Mouse (Mus musculus) liver, embryonic 16.5 days (tissue): Measurements from ENCODE around the gene Myo1h. TPM values are rescaled to one million over a fixed set of nuclear protein-coding genes. Genes with fewer than 3 reads are reported as not detected.
A peak's percentile ranks its signal among the peaks of the same experiment; 100 is the strongest.

ENCODE experiments used
- ATAC-seq: fragments of 200-750 bp; cut with Nextera tagmentation; 2 replicates; pipeline ENCODE4 v1.8.0; 2017; ENCODE audit warnings: low read depth, mild to moderate bottlenecking, moderate number of reproducible peaks, moderate library complexity
- H3K27ac ChIP-seq: fragments of 300-500 bp; sonication (generic); 2 replicates; pipeline ENCODE4 v1.5.1; 2014; ENCODE audit warnings: mild to moderate bottlenecking, low read length
- H3K27me3 ChIP-seq: fragments of 300-500 bp; sonication (generic); 2 replicates; pipeline ENCODE4 v1.6.1; 2014; ENCODE audit warnings: low read depth, low read length, mixed read lengths; ENCODE audit not compliant: control insufficient read depth, insufficient read depth
- H3K36me3 ChIP-seq: fragments of 300-500 bp; sonication (generic); 2 replicates; pipeline ENCODE4 v1.6.1; 2014; ENCODE audit warnings: mild to moderate bottlenecking; ENCODE audit not compliant: control insufficient read depth, insufficient read depth
- H3K4me1 ChIP-seq: fragments of 300-500 bp; sonication (generic); 2 replicates; pipeline ENCODE4 v1.6.1; 2014; ENCODE audit warnings: low read depth, low read length, mixed read lengths; ENCODE audit not compliant: control insufficient read depth
- H3K4me2 ChIP-seq: fragments of 300-500 bp; sonication (generic); 2 replicates; pipeline ENCODE4 v1.6.1; 2014; ENCODE audit warnings: low read depth, low read length, mixed read lengths
- H3K4me3 ChIP-seq: fragments of 300-500 bp; sonication (generic); 2 replicates; pipeline ENCODE4 v1.5.1; 2014; ENCODE audit warnings: low read depth, mild to moderate bottlenecking, low read length
- H3K9ac ChIP-seq: fragments of 300-500 bp; sonication (generic); 2 replicates; pipeline ENCODE4 v1.6.1; 2014; ENCODE audit warnings: low read depth, low read length
- H3K9me3 ChIP-seq: fragments of 300-500 bp; sonication (generic); replicated peaks from 2 replicates; pipeline ENCODE4 v1.6.1; 2016; ENCODE audit warnings: low read length; ENCODE audit not compliant: control insufficient read depth
- WGBS: fragments of 180-500 bp; shearing (Covaris S2); extraction: QIAGEN DNeasy Blood & Tissue Kit; methylation state at CpG from one replicate; pipeline ENCODE4 v1.1.7; 2014; ENCODE audit not compliant: insufficient replicate concordance; 5-methylcytosine and 5-hydroxymethylcytosine counted together
- polyA plus RNA-seq: library from polyadenylated mRNA; unstranded; fragments of >200 nt; fragmentation: Nextera tagmentation; extraction: Ambion mirVana; gene quantifications from 2 replicates; pipeline ENCODE4 v1.2.1, GENCODE M21; 2015

Gene Myo1h
- polyA plus RNA-seq, 1 experiment from 2014 or later = 0.98 TPM

DNA sequence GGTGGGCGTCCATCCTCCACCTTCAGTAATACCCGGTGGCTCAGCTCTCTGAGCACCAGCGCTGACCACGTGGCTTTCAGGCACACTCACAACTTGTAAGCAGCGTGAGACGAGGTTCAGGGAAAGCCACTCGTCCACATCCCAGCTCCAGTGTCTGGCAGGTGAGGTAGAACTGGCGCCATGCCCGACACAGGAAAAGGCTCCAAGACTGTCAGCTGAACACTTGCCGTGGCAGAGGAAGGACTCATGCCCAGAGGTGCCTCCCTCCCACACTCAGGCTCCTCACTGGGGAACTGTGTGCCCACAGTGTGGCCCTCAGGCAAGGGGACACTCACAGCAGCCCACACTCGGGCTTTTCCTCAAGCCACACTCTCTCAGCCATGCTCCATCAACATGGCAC lies 84.2 kb downstream of the Myo1h start:
- no peak overlapping the region for H3K9ac ChIP-seq
- peaks cover 66% of the 10 kb centered on the region for H3K4me1 ChIP-seq
- peaks cover 9% of the 10 kb centered on the region for H3K36me3 ChIP-seq
- no peak overlapping the region for H3K27ac ChIP-seq
- ATAC-seq = no peak
- H3K9me3 ChIP-seq = no peaks in the 10 kb centered on the region
- H3K4me2 ChIP-seq = no peak overlapping the region
- H3K4me3 ChIP-seq = no peak overlapping the region
- no peaks in the 10 kb centered on the region for H3K27me3 ChIP-seq
- WGBS = 71% methylated on average over 11 of the region's 11 CpGs

- 74% methylated on average over 9 of the region's 9 CpGs for WGBS
- no peak overlapping the region for H3K9ac ChIP-seq
- no peaks in the 10 kb centered on the region for H3K27me3 ChIP-seq
- H3K27ac ChIP-seq = no peak overlapping the region
- H3K4me2 ChIP-seq = no peak overlapping the region
- peaks cover 9% of the 10 kb centered on the region; the same call in 1 of the 2 replicates for H3K36me3 ChIP-seq
- no peaks in the 10 kb centered on the region for H3K9me3 ChIP-seq
- H3K4me1 ChIP-seq = peaks cover 70% of the 10 kb centered on the region
- ATAC-seq = no peak
- H3K4me3 ChIP-seq = no peak overlapping the region
Measured at GRCm38 (mm10) chr5:114373581-114373980, 84.6 kb downstream of the Myo1h start.

DNA sequence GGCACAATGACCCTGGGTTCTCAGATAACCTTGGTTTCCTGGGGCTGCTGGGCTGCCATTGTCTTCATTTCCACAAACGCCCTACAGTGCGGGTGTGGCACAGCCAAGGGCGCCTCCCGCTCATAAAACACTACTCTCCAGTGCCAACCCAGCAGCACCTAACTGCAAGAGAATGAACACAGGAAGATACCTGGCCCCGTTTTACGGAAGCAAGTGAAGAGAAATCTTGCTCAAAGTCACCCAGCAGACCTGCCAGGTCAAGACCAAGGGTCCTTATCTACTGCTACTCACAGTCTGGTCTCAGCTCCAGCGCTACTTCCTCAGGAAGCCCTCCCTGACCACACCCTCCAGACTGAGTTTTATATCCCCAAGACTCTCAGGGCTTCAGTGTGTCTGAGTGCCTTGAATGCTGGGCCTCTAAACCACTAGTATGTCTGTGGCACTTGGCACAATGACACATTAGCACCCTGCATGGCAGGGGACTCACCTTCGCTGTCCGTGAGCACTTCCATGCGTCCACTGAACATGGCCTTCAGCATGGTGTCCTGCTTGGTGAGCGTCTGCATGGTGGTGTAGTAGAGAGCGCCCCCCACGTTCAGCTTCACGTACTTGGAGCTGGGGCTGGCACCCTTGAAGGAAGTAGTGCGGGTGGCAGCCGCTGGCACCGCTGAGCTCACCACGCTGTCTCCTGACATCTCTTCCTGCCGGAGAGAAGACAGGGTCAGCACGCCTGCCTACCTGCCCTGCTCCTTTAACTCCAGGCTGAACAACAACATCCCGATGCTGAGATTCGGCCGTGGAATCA lies 85.6 kb downstream of the Myo1h start:
- H3K27ac ChIP-seq = peak overlapping the region; percentile 43; the same call in 1 of the 2 replicates
- no peak overlapping the region for H3K9ac ChIP-seq
- H3K27me3 ChIP-seq = no peaks in the 10 kb centered on the region
- H3K4me3 ChIP-seq = no peak overlapping the region
- ATAC-seq = peak; percentile 37; the same call in 1 of the 2 replicates
- WGBS = 17% methylated on average over 23 of the region's 23 CpGs
- H3K36me3 ChIP-seq = peaks cover 7% of the 10 kb centered on the region; the same call in 1 of the 2 replicates
- H3K4me1 ChIP-seq = peaks cover 80% of the 10 kb centered on the region
- H3K9me3 ChIP-seq = no peaks in the 10 kb centered on the region
- H3K4me2 ChIP-seq = peak overlapping the region; percentile 32; the same call in 1 of the 2 replicates

DNA sequence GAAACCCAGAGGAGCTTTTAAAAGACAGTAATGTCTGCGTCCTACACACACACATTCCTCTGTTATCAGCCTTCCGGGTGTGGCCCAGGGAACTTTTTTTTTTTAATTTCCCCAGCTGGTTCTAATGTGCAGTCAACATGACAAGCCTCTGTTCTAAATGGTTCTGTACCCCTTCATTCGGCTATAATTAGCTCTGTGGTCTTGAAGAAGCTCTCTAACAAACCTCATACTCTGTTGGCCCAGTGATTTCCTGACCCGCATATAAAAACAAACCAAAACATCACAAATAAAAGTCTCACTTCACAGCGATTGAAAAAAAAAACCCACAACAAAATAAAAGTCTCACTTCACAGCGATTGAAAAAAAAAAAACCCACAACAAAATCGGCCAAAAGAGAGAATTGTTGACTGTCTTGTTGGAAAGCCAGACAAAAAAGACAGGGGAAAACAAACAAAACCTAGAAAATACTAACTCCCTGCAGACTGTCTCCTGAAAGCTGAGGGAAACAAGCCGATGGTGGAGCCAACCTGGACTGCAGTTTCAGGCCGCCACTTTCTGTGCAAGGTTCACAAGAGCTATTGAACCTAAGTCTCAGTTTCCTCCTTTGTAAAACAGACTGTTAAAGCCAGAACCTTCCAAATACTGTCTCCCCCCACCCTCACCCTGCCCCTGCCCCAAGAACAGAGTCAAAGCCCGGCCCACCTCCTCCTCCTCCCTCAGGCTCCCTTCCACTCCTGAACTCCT lies 89.4 kb downstream of the Myo1h start:
- peak overlapping the region; percentile 97 for H3K4me2 ChIP-seq
- WGBS = 23% methylated on average over 10 of the region's 10 CpGs
- H3K36me3 ChIP-seq = peaks cover 3% of the 10 kb centered on the region; the same call in 1 of the 2 replicates
- no peak for ATAC-seq
- no peaks in the 10 kb centered on the region for H3K27me3 ChIP-seq
- no peaks in the 10 kb centered on the region for H3K9me3 ChIP-seq
- H3K4me3 ChIP-seq = peak overlapping the region; percentile 80
- H3K27ac ChIP-seq = peak overlapping the region; percentile 92
- peak overlapping the region; percentile 21; the same call in 1 of the 2 replicates for H3K9ac ChIP-seq
- H3K4me1 ChIP-seq = peaks cover 66% of the 10 kb centered on the region

- no peak for ATAC-seq
- H3K4me3 ChIP-seq = peak overlapping the region; percentile 80
- WGBS = 12% methylated on average over 6 of the region's 6 CpGs
- H3K36me3 ChIP-seq = no peaks in the 10 kb centered on the region
- H3K4me1 ChIP-seq = peaks cover 60% of the 10 kb centered on the region
- no peaks in the 10 kb centered on the region for H3K9me3 ChIP-seq
- peak overlapping the region; percentile 97 for H3K4me2 ChIP-seq
- H3K27ac ChIP-seq = peak overlapping the region; percentile 92
- H3K27me3 ChIP-seq = no peaks in the 10 kb centered on the region
- H3K9ac ChIP-seq = peak overlapping the region; percentile 21; the same call in 1 of the 2 replicates
Measured at GRCm38 (mm10) chr5:114378936-114379335, 90.0 kb downstream of the Myo1h start.

DNA sequence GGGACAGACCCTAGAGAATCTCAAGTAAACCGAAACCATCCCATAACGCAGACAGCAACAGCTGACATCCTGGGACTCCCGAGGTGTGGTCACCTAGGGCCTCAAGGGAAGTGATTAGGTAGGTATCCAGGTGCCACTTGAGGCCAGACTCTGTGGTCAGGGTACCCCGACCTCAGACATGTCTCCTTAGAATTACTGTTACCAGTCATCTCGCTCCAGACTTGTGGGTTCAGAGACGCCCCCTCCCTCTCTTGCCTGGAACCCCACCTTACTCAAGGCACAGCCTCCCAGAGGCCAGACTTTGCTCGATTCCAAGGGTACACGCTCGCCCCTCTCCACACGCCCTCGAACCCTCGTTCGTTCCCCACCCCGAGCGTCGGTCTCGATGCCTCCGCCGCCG lies 90.8 kb downstream of the Myo1h start:
- peak overlapping the region; percentile 92 for H3K27ac ChIP-seq
- H3K4me1 ChIP-seq = peaks cover 52% of the 10 kb centered on the region
- peak overlapping the region; percentile 88 for H3K9ac ChIP-seq
- peak overlapping the region; percentile 80 for H3K4me3 ChIP-seq
- H3K4me2 ChIP-seq = peak overlapping the region; percentile 97
- peaks cover 4% of the 10 kb centered on the region for H3K36me3 ChIP-seq
- WGBS = under 1% methylated on average over 20 of the region's 20 CpGs
- H3K27me3 ChIP-seq = no peaks in the 10 kb centered on the region
- 0 out of 2 replicates have a peak, but pooled peaks have one; percentile 0 for ATAC-seq
- H3K9me3 ChIP-seq = no peaks in the 10 kb centered on the region

GRCm38 (mm10) chr5:114380209-114381012 lies 91.4 kb downstream of the Myo1h start, which contains the start of the genes Kctd10 and Ube3b:
TSS of gene Kctd10 (minus strand) at chr5:114380508.
TSS of gene Ube3b (plus strand) at chr5:114380607.
- H3K27ac ChIP-seq = peak within 1 kb of the TSS; percentile 92
- peaks cover 9% of the 10 kb centered on the region for H3K36me3 ChIP-seq
- under 1% methylated on average over 74 of the region's 74 CpGs for WGBS
- no peaks in the 10 kb centered on the region for H3K27me3 ChIP-seq
- H3K9ac ChIP-seq = peak within 1 kb of the TSS; percentile 88
- peaks cover 45% of the 10 kb centered on the region for H3K4me1 ChIP-seq
- peak within 1 kb of the TSS; percentile 80 for H3K4me3 ChIP-seq
- ATAC-seq = peak; percentile 96
- no peaks in the 10 kb centered on the region for H3K9me3 ChIP-seq
- peak within 1 kb of the TSS; percentile 97 for H3K4me2 ChIP-seq

GRCm38 (mm10) chr5:114381013-114381351 lies 92.0 kb downstream of the Myo1h start:
- Histone ChIP-seq H3K27ac (peak overlapping the region; percentile 92), H3K4me3 (peak overlapping the region; percentile 80), H3K27me3 (no peaks in the 10 kb centered on the region), H3K4me1 (peaks cover 40% of the 10 kb centered on the region), H3K4me2 (peak overlapping the region; percentile 97), H3K9ac (peak overlapping the region; percentile 88), H3K9me3 (no peaks in the 10 kb centered on the region), H3K36me3 (peaks cover 13% of the 10 kb centered on the region)
- ATAC-seq = peak; percentile 2
- WGBS = under 1% methylated on average over 18 of the region's 18 CpGs
